Mouse (Mus musculus) ES-CJ7 (cell line): ENCODE data around the gene Abhd5.

Source experiments
- DNase-seq: peaks from one replicate; pipeline ENCODE4 v3.0.0; 2011; ENCODE audit warnings: low read depth, low spot score

The Abhd5 gene

GRCm38 (mm10) chr9:122346059-122346458 is 5.3 kb upstream of the Abhd5 start:
- DNase-seq: no peak

DNA sequence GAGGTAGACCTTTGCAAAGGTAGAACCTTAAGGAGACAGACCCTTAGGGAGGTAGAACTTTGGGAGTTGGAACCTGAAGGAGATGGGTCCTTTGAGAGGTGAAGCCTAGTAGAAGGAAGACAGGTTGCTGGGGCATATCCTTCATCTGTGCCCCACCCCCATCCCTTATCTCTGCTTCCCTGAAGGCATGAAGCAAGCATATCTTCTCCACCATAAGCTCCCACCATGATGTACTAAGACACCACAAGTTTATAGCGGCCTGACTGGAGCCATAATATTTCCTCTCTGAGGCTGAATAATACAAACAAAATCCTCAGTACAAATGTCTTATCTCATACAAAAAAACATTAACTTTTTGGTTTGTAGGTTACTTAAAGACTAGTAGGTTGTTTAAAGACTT is 3.5 kb upstream of the Abhd5 start:
- no peak for DNase-seq

DNA sequence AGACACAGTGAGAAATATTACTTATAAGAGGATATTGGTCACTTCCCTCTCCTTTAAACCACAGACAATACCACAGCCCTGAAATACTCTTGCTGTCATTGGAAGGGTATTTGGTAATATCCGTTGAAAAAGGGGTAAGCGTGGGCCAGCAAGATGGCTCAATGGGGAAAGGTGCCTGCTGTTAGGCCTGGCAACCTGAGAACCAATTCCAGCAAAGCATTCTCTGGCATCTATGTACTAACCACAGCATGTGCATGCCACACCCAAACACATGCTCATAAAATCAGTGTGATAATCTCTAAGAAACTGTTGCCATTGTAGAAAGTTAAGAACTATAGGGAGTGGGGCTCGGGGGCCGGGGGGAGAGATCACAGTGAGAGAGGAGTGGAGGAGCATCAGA is 2.1 kb upstream of the Abhd5 start:
- DNase-seq: no peak

DNA sequence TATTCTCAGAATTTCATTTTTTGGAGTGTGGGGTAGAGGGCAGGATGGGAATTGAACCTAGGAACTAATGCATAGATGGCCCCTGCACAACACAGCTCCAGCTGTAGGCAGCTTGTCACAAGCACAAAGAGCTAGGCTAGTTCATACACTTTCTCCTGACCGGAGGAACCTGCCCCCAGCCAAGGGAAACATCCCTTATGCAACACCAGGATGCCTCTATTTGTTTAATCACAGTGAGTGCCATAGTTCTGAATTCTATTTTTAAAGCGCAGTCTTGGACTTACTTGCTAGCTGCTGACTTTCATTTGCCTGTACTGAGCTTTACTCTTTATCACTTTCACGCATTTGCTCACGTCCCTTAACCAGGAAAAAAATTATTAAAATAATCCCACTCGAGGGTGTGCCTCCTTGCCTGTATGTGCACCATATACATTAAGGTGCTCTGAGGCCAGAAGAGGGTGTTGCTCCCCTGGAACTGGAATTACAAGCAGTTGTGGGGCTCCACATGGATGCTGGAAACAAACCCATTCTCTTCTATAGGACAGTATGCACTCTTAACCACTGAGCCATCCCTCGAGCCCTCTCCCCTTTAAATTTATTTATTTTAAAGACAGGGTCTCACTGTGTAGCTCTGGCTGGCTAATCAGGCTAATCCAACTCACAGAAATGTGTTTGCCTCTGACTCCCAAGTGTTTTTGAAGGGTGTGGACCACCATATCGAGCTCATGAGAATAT is 845 bp upstream of the Abhd5 start:
- no peak for DNase-seq

DNA sequence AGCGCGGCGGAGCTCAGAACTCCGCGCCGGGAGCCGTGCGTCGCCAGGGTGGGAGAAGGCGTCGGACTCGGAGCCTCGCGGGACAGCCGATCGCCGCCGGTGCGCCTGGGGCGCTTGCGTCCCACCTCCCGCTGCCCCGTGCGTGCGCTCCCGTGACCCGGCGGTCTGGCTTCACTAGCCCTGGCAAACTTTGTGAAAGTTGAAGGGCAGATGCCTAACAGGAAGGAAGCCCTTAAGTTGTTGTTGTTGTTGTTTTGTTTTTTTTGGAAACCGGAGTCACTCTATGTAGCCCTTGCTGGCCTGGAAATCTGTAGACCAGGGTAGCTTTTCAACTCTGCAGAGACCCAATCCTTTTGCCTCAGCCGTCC is 601 bp downstream of the Abhd5 start:
- DNase-seq: peak; percentile 9

- DNase-seq: no peak
Observed at GRCm38 (mm10) chr9:122352911-122353310, 1.5 kb downstream of the Abhd5 start.

DNA sequence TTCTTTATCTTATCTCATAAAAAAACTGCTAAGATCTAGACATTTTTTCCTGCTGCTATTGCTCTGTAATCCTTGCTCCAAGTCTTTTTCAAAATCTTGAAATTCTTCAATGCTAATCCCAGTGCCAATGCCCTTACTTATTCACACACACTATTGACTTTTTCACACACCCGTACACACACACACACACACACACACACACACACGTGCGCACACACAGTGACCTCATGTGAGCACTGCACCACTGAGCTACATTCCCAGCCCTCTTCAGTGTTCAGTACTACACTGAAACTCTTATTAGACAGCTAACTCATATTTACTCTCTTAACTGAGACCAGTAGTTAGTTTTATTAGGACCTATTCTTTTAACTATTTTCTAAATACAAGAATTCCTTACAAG is 2.8 kb downstream of the Abhd5 start:
- DNase-seq: no peak

- no peak for DNase-seq
Observed at GRCm38 (mm10) chr9:122357073-122357472, 5.7 kb downstream of the Abhd5 start.

DNA sequence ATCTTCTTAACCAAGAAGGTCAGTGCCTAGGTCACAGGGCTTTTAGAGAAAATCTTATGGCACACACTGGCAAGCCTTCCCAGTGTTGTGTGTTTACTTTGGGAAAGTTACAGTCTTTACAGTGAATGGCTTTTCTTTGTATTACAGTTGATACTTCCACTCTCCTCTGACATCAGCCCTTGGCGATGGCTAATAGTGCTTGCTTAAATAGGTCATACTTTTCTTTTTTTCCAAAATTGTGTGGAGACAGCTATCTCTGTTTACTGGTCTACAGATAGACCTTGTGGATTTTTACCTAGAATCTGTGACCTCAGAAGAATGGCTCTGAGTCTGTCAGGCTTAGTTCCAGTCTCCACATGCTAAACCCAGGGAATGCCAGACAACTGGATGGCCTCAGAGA is 6.2 kb downstream of the Abhd5 start:
- DNase-seq: no peak

DNA sequence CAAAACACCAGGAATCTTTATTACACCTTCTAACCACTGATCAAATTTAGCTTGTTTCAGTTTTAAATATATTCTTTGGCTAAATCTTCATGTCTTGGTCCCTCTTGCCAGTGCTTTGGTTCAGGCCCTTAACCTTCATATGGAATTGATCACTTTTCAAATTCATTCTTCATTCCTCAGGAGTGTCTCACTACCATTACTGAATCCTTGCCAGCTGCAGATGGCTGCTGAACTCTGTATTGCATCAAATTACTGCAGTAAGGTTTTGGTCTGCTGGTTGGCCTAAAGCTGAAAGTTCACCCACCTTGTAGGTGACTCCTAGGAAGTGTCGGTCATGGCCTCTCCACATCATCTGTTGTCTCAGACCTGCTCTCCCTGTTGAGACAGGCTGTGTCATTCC is 12.8 kb downstream of the Abhd5 start:
- no peak for DNase-seq

- DNase-seq: no peak
Observed at GRCm38 (mm10) chr9:122370292-122370794, 18.9 kb downstream of the Abhd5 start.

GRCm38 (mm10) chr9:122372506-122372905 is 21.1 kb downstream of the Abhd5 start:
- no peak for DNase-seq

DNA sequence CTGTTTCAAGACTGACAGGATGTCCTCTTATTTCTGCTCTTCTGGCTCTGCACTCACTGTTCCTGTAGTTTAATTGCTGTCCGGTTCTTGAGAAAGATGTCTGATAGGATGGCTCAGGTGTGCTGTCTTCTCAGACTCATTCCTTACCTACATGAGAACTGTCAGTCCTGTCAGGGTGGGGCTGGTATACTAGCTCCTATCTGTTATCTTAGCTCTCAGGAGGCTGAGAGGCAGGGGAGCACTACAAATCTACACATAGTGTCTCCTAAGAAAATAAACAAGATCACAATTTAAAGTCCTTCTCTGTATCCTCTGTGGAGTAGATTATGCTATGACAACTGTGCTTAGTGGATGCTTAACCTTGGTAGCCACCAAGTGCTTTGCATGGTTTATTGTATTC is 21.6 kb downstream of the Abhd5 start:
- DNase-seq: no peak

GRCm38 (mm10) chr9:122378986-122379385 is 27.6 kb downstream of the Abhd5 start:
- no peak for DNase-seq

DNA sequence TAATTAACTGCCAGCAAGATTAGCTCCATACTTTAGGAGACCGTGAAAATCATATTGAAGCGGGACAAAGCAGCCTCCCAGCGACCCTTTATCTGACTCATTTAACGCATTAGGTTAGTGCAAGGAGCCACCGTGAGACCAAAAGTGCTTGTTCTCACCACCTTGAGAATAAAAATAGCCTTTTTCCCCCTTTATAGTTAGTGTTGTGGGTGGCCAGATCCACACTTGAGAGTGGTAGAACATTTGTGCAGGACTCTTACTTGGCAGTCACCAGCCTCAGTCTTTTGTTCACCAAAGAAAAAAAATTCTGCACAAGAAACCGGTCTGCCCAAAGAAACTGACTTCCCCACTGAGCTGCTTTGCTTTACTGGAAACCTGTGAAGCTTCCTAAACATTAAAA is 29.6 kb downstream of the Abhd5 start:
- DNase-seq: no peak

DNA sequence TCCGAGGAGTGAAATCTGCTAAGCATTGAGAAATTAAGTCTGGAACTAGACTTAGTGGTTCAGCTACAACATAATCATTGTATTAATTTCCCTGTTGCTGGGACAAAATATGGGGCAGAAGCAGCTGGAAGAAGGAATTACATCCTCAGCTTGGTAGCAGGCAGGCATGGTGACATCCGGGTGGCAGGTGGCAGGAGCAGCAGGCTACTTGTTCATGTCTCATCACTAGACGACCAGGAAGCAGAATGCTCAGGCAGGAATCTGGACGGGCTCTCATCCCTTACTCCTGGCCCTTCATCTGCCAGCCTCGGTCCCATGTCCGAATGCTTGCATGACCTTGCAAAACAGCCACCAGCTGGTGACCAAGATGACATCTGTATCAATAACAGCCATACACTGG is 30.6 kb downstream of the Abhd5 start:
- DNase-seq: no peak

- no peak for DNase-seq
Observed at GRCm38 (mm10) chr9:122386015-122386414, 34.6 kb downstream of the Abhd5 start.

DNA sequence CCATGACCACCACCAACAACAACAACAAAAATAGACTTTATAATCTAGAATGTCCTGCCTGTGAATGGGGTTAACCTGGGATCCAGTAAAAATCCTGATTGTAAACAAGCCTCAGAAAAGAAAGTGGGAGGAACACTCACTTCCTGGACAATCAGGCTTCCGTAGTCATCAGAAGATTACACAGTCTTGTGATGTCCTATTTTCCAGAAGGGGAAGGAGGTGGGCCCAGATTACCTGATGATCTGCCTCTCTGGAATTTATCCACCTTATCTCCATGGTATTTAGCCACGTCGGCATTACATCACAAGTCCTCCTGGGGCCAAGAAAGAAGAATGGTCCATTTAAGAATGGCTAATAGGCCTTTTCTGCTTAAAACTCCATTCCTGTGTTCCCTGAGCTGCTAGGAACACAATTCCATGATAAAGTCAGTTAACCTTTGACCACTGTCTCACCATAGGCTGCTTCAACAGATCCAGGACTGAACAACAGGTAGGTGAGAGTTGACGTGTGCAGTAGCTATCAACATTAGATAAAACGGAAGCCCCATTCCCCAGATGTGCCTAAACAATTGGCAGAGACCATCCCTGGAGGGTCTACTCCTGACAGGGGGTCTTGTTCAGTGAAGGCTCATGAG is 38.0 kb downstream of the Abhd5 start:
- DNase-seq: no peak

DNA sequence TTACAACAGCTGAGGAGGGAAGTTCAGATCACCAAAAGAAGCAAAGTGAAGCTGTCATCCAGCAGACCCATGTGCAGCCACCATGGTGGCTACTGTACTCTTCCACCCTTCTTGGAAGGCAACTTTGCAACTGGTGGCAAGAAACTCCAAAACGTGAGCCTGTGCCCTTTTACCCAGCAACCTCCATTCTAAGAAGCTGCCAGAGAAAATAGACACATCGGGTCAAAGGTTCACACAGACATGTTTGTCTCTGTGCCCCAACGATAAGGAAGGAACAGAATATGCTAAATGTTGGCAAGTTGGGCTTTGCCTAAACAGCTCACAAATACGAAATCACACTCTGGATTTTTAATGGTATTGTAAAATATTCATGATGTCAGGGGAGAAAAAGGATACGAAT is 44.4 kb downstream of the Abhd5 start:
- no peak for DNase-seq

GRCm38 (mm10) chr9:122397156-122397555 is 45.7 kb downstream of the Abhd5 start:
- no peak for DNase-seq

DNA sequence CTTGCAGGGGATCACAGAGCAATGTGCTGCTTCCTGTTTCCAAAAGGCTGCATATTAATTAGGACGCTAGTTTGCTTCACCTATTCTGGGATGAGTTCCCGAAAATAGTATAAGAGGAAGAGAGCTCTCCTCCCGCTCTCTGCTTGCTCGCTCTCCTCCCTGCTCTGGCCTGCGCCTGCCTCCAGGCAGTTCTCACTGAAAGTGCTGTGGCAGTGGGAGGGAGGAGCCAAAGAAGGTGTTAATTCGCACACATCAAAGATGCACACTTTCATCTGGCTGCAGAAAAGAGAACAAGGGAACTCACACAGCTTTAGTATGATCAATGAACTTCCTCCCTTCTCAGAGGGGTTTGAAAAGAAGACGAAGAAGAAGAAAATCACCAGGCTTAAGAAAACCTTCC is 47.3 kb downstream of the Abhd5 start:
- no peak for DNase-seq

GRCm38 (mm10) chr9:122401239-122401638 is 49.8 kb downstream of the Abhd5 start:
- no peak for DNase-seq

GRCm38 (mm10) chr9:122410437-122411175 is 59.2 kb downstream of the Abhd5 start:
- no peak for DNase-seq
